ENCODE assay signal across 8 mouse cellular contexts in the genomic region with DNA sequence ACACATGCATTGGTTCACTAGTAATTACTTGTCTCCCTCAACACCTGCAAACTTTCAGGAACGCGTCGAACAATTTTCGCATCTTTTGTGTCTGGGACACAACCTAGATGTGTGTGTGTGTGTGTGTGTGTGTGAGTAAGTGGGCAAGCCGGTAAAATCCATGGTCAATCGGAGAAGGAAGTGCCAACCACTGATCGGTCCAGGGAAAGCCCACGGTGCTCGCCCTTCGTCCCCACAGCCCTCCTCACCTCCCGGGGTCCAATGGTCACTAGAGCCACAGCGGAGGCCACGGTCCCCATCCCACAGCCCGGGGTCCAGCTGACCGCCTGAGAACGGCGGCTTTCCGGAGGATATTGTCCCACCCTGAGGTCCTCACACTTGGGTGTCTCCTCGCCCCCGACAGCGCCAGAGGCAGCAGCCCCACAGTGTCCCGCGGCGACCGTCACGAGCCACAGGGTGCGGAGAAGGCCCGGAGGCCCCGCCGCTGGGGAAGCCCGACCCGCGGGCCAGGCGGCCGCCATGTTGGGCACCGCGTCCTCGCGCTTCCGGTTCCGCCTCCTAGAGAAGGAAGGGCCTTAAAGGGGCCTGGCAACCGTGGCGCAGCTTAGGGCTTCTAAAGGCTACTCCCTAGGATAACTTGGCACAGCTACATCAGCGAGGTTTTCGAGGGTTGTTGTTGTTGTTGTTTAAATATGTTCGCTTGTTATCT. TPM values are rescaled to one million over a fixed set of nuclear protein-coding genes. Genes with fewer than 3 reads are reported as not detected.
DNase-seq lines count a peak whose midpoint lies in the region; ATAC-seq and TF ChIP-seq lines count a peak whose summit lies in the region.

A gene (minus strand): TSS at position 591 of the 709 bp plus-strand sequence.

- no peaks in the 10 kb centered on the region for H3K36me3 ChIP-seq in E14TG2a.4 (ENCODE audit: insufficient read depth, low read length)
- no peaks in the 10 kb centered on the region for H3K36me3 ChIP-seq in forebrain, embryonic 11.5 days (ENCODE audit: control insufficient read depth, insufficient read depth, low read length)
- H3K36me3 ChIP-seq in heart, embryonic 15.5 days = peaks cover 9% of the 10 kb centered on the region; the same call in 1 of the 2 replicates
- H3K36me3 ChIP-seq in liver, embryonic 14.5 days (replicated peaks; ENCODE audit: control insufficient read depth, insufficient read depth, low read depth) = no peaks in the 10 kb centered on the region
- H3K36me3 ChIP-seq in stomach, embryonic 15.5 days = no peaks in the 10 kb centered on the region

- TF ChIP-seq EP300 in liver, embryonic 14.5 days (IDR thresholded peaks at IDR 0.05; ENCODE audit: low read depth) = no peak

- ATAC-seq in forebrain, embryonic 11.5 days (replicated peaks; ENCODE audit: low FRiP score) = peak; percentile 96
- ATAC-seq in heart, embryonic 15.5 days (replicated peaks; ENCODE audit: insufficient number of reproducible peaks, insufficient read depth, low FRiP score, low read depth) = peak; percentile 89
- peak; percentile 91 for ATAC-seq in liver, embryonic 14.5 days (ENCODE audit: insufficient read depth)
- ATAC-seq in stomach, embryonic 15.5 days (ENCODE audit: insufficient read depth, low FRiP score, low read depth) = peak; percentile 92

- no peak for TF ChIP-seq CTCF in E14TG2a.4 (conservative IDR thresholded peaks at IDR 0.05; ENCODE audit: low read length)
- TF ChIP-seq CTCF in liver, embryonic 14.5 days (IDR thresholded peaks at IDR 0.05; ENCODE audit: low read depth) = no peak

- DNase-seq in c-Kit-positive CD71-positive TER-119-negative erythroid progenitor cells, embryonic 14.5 days (ENCODE audit: low read depth) = peak; percentile 54
- peak; percentile 90 for DNase-seq in forebrain, embryonic 11.5 days (ENCODE audit: low spot score)
- DNase-seq in kidney, postnatal 25 days = peak; percentile 89 to 93
- peak; percentile 57 to 66 (median 66) for DNase-seq in liver, embryonic 14.5 days (ENCODE audit: low read depth in 3 of 3, low spot score in 3 of 3)
- DNase-seq in neural tube, embryonic 10.5 days (ENCODE audit: extremely low spot score, low spot score) = peak; percentile 89

- no peaks in the 10 kb centered on the region; the same call in 1 of the 2 replicates for H3K27me3 ChIP-seq in E14TG2a.4 (ENCODE audit: insufficient read depth, low read length)
- H3K27me3 ChIP-seq in forebrain, embryonic 11.5 days (ENCODE audit: control insufficient read depth, insufficient read depth, low read length) = no peaks in the 10 kb centered on the region
- no peaks in the 10 kb centered on the region for H3K27me3 ChIP-seq in heart, embryonic 15.5 days
- H3K27me3 ChIP-seq in liver, embryonic 14.5 days (ENCODE audit: control insufficient read depth, insufficient read depth, low read length) = no peaks in the 10 kb centered on the region
- no peaks in the 10 kb centered on the region for H3K27me3 ChIP-seq in stomach, embryonic 15.5 days (replicated peaks)

- no peak within 1 kb of the TSS for H3K27ac ChIP-seq in forebrain, embryonic 11.5 days (ENCODE audit: low read depth, low read length)
- H3K27ac ChIP-seq in heart, embryonic 15.5 days = peak within 1 kb of the TSS; percentile 80
- no peak within 1 kb of the TSS; the same call in 1 of the 2 replicates for H3K27ac ChIP-seq in liver, embryonic 14.5 days
- H3K27ac ChIP-seq in stomach, embryonic 15.5 days = peak within 1 kb of the TSS; percentile 74

- WGBS in forebrain, embryonic 11.5 days = under 1% methylated on average over 46 of the region's 46 CpGs
- WGBS in heart, embryonic 15.5 days = under 1% methylated on average over 44 of the region's 46 CpGs
- under 1% methylated on average over 46 of the region's 46 CpGs for WGBS in liver, embryonic 14.5 days (ENCODE audit: insufficient replicate concordance)
- under 1% methylated on average over 44 of the region's 46 CpGs for WGBS in stomach, embryonic 15.5 days

- H3K4me1 ChIP-seq in E14TG2a.4 (replicated peaks; ENCODE audit: low read depth, low read length) = no peaks in the 10 kb centered on the region
- H3K4me1 ChIP-seq in forebrain, embryonic 11.5 days (replicated peaks; ENCODE audit: control insufficient read depth, insufficient read depth, low read length) = peaks cover 2% of the 10 kb centered on the region; the same call in 1 of the 2 replicates
- peaks cover 6% of the 10 kb centered on the region; the same call in 1 of the 2 replicates for H3K4me1 ChIP-seq in heart, embryonic 15.5 days (replicated peaks)
- peaks cover 5 to 6% of the 10 kb centered on the region in 2 experiments; a peak in 3 of 4 replicates for H3K4me1 ChIP-seq in liver, embryonic 14.5 days (replicated peaks; ENCODE audit: control insufficient read depth in 2 of 2, insufficient read depth in 2 of 2, low read length in 1 of 2)
- no peaks in the 10 kb centered on the region for H3K4me1 ChIP-seq in stomach, embryonic 15.5 days

- H3K9me3 ChIP-seq in E14TG2a.4 (ENCODE audit: low read length) = no peaks in the 10 kb centered on the region
- no peaks in the 10 kb centered on the region for H3K9me3 ChIP-seq in forebrain, embryonic 11.5 days (ENCODE audit: control insufficient read depth, low read length)
- no peaks in the 10 kb centered on the region for H3K9me3 ChIP-seq in heart, embryonic 15.5 days (replicated peaks)
- H3K9me3 ChIP-seq in liver, embryonic 14.5 days (ENCODE audit: control insufficient read depth, low read length) = no peaks in the 10 kb centered on the region
- H3K9me3 ChIP-seq in stomach, embryonic 15.5 days = no peaks in the 10 kb centered on the region

- H3K9ac ChIP-seq in forebrain, embryonic 11.5 days (ENCODE audit: low read length) = peak within 1 kb of the TSS; percentile 90
- H3K9ac ChIP-seq in heart, embryonic 15.5 days = peak within 1 kb of the TSS; percentile 99
- peak within 1 kb of the TSS; percentile 89 for H3K9ac ChIP-seq in liver, embryonic 14.5 days (replicated peaks)
- H3K9ac ChIP-seq in stomach, embryonic 15.5 days = peak within 1 kb of the TSS; percentile 93

- peak within 1 kb of the TSS; percentile 53 for H3K4me2 ChIP-seq in forebrain, embryonic 11.5 days (ENCODE audit: low read depth, low read length, severe bottlenecking)
- peak within 1 kb of the TSS; percentile 62 for H3K4me2 ChIP-seq in heart, embryonic 15.5 days
- peak within 1 kb of the TSS; percentile 62 for H3K4me2 ChIP-seq in liver, embryonic 14.5 days (ENCODE audit: low read depth)
- H3K4me2 ChIP-seq in stomach, embryonic 15.5 days = peak within 1 kb of the TSS; percentile 51

- H3K4me3 ChIP-seq in E14TG2a.4 (replicated peaks; ENCODE audit: low read length) = peak within 1 kb of the TSS; percentile 86
- peak within 1 kb of the TSS; percentile 74 for H3K4me3 ChIP-seq in forebrain, embryonic 11.5 days (ENCODE audit: low read depth, low read length)
- H3K4me3 ChIP-seq in heart, embryonic 15.5 days = peak within 1 kb of the TSS; percentile 98
- H3K4me3 ChIP-seq in liver, embryonic 14.5 days (ENCODE audit: insufficient read depth in 1 of 2, low read depth in 2 of 2, low read length in 2 of 2) = peak within 1 kb of the TSS; percentile 88 to 94
- H3K4me3 ChIP-seq in stomach, embryonic 15.5 days (replicated peaks) = peak within 1 kb of the TSS; percentile 96

RNA-seq across cellular contexts. Expression of the gene that starts here (rescaled TPM):
- polyA plus RNA-seq in forebrain, embryonic 11.5 days (2014; fragmentation: Nextera tagmentation; extraction: Ambion mirVana) = 72.3 and 80.2 TPM in 2 replicates
- 85.7 and 112 TPM in 2 replicates for polyA plus RNA-seq in heart, embryonic 15.5 days (2015; fragmentation: Nextera tagmentation; extraction: Ambion mirVana)
- polyA plus RNA-seq in liver, embryonic 14.5 days (2012; rRNA removed) = 9.2 and 9.6 TPM in 2 replicates
- polyA plus RNA-seq in liver, embryonic 14.5 days (2014; fragmentation: Nextera tagmentation; extraction: Ambion mirVana) = 29.9 and 30.7 TPM in 2 replicates
- polyA plus RNA-seq in stomach, embryonic 15.5 days (2015; fragmentation: Nextera tagmentation; extraction: Ambion mirVana) = 87.8 and 102 TPM in 2 replicates

Comparison
In these comparisons a context has a peak if more than half of its experiments do, and no peak if none do; other contexts are left out.
1. H3K27ac ChIP-seq: peak in heart, embryonic 15.5 days (single experiment) and stomach, embryonic 15.5 days (single experiment); none in forebrain, embryonic 11.5 days (single experiment) and liver, embryonic 14.5 days (single experiment).
2. Peak in every context shown above with its lines, with median percentiles within 50 percentile points of each other: H3K4me3 ChIP-seq, DNase-seq, ATAC-seq, H3K4me2 ChIP-seq and H3K9ac ChIP-seq.